Mouse (Mus musculus) small intestine, adult 2 months (tissue): ENCODE results near the gene Map3k15. TPM values are rescaled to one million over a fixed set of nuclear protein-coding genes. Genes with fewer than 3 reads are reported as not detected.

Source experiments
- H3K27ac ChIP-seq: fragments of 200-500 bp; 2 replicates; pipeline ENCODE4 v1.5.1; 2012; ENCODE audit warnings: low read depth, low read length, control low read depth, inconsistent platforms; ENCODE audit not compliant: insufficient read depth
- H3K27me3 ChIP-seq: fragments of 200-500 bp; 2 replicates; pipeline ENCODE4 v1.6.1; 2012; ENCODE audit warnings: mild to moderate bottlenecking, moderate library complexity, low read length, inconsistent platforms; ENCODE audit not compliant: control insufficient read depth, insufficient read depth
- H3K36me3 ChIP-seq: fragments of 200-500 bp; 2 replicates; pipeline ENCODE4 v1.6.1; 2012; ENCODE audit warnings: mild to moderate bottlenecking, low read length, control low read depth, inconsistent platforms; ENCODE audit not compliant: control insufficient read depth, insufficient read depth
- H3K4me1 ChIP-seq: fragments of 200-500 bp; 2 replicates; pipeline ENCODE4 v1.6.1; 2012; ENCODE audit warnings: low read length, inconsistent platforms, mixed read lengths; ENCODE audit not compliant: control insufficient read depth, insufficient read depth, insufficient read length
- H3K4me3 ChIP-seq: fragments of 200-500 bp; 2 replicates; pipeline ENCODE4 v1.5.1; 2012; ENCODE audit warnings: low read depth, mild to moderate bottlenecking, control low read depth, inconsistent platforms, low read length, moderate library complexity
- CTCF ChIP-seq: fragments of 200-500 bp; IDR thresholded peaks from 2 replicates; pipeline ENCODE4 v1.5.1; 2012; ENCODE audit warnings: low read depth, mild to moderate bottlenecking, control low read depth, inconsistent platforms, low read length, moderate library complexity, mixed read lengths; ENCODE audit not compliant: insufficient replicate concordance, insufficient read length; ENCODE audit errors: extremely low read depth
- POLR2A ChIP-seq: fragments of 200-500 bp; IDR thresholded peaks from 2 replicates; pipeline ENCODE4 v1.6.1; 2012; ENCODE audit warnings: low read depth, mild to moderate bottlenecking, control low read depth, inconsistent platforms, low read length, moderate library complexity
- WGBS: fragments of 180-500 bp; shearing (Covaris S2); methylation state at CpG from one replicate; pipeline ENCODE4 v1.1.7; 2018; 5-methylcytosine and 5-hydroxymethylcytosine counted together
- polyA plus RNA-seq: library from polyadenylated mRNA; depleted of rRNA; stranded (reverse); fragments of >200 nt; gene quantifications from 2 replicates; pipeline ENCODE4 v1.2.3, GENCODE M21; 2012; rRNA removed

Gene Map3k15
- 0.11 and 0.35 TPM in 2 replicates for polyA plus RNA-seq

DNA sequence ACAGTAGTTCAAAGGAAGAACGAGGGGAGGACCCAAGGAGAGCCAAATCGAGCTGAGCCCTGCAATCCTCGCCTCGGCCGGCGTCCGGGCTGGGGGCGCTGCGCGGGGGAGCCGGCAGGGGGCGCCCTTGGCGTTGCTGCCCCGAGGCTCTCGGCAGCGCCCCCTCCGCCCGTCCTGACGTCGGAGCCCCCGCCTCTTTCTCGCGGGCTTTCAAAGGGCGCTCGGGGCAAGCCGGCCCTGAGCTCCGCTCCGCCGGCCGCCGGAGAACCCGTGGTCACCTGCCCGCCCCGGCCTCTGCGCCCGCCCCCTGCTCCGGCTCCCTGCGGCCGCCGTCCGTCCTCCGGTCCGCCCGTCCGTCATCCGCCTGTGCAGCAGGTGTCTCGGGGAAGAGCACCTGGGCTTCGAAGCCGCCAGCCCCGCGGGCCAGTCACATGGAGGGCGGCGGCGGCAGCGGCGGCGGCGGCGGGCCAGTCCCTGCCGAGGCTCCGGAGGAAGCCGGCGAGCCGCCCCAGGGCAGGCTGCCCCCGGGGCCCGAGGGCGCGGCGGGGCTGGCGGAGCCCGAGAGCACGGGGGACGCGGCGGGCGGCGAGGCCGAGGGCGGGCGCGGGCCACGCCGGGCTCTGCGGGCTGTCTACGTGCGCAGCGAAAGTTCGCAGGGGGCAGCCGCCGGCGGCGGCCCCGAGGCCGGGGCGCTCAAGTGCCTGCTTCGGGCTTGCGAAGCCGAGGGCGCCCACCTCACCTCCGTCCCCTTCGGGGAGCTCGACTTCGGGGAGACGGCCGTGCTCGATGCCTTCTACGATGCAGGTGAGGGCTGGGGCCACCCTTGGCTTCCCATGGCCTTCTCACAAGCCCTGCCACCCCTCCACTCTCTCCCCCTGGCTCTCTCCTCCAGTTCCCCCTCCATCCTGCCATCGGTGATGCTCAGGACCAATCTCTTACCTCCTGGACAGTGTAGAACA, at the start of gene Map3k15:
TSS of gene Map3k15 (plus strand) at position 432 of the 959 bp plus-strand sequence.
- Histone ChIP-seq H3K36me3 (no peaks in the 10 kb centered on the region), H3K4me1 (0 out of 2 replicates have a peak, but pooled peaks cover 2% of the 10 kb centered on the region), H3K4me3 (peak within 1 kb of the TSS; percentile 62), H3K27ac (no peak within 1 kb of the TSS), H3K27me3 (peaks cover 4% of the 10 kb centered on the region; the same call in 1 of the 2 replicates)
- WGBS, result 30% methylated on average over 93 of the region's 108 CpGs
- TF ChIP-seq POLR2A (no peak), CTCF (peak; percentile 84)

DNA sequence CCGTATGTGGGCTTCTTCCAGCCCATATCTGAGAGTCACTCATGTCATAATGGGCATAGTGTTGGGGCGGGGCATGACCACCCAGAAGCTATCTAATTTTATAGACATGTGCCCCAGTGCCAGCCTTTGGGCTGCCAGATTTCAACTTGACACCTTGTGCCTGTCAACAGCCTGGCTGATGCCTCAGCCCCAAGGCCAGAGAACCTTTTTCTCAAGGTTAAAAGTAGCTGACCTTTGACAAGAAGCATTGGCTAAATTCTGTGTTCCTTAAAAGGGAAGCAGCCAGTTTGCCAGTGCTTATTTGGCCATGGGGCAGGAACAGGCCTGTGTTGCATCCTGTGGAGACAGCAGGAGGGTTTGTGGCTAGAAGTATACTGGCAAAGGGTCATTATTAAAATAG, 45.7 kb upstream of the Map3k15 start:
- H3K4me3 ChIP-seq, result no peak overlapping the region
- no peaks in the 10 kb centered on the region for H3K4me1 ChIP-seq
- no peaks in the 10 kb centered on the region for H3K27me3 ChIP-seq
- TF ChIP-seq POLR2A, result no peak
- no peak for TF ChIP-seq CTCF
- no peak overlapping the region for H3K27ac ChIP-seq
- WGBS, result 87% methylated on average over 2 of the region's 2 CpGs
- no peaks in the 10 kb centered on the region for H3K36me3 ChIP-seq

DNA sequence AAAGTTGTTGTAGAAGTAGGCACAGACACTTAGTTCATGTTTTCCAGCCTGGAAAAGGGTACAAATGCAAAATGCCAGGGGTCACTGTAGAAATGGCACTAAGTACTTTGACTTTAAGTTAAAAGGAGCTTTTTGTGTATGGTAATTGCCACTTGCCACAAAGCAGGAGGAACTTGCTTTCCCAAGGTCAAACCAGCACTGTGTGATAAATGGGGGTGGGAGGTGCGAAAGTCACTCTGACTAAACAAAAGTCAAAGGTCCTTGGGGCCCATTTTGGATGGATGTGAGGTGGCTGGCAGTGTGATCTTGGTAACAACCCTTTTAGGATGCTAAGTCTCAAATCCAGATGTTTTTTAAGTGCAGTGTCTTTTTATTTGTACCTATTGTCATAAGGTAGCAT, 44.6 kb upstream of the Map3k15 start:
- no peak for TF ChIP-seq POLR2A
- no peak for TF ChIP-seq CTCF
- Histone ChIP-seq H3K27me3 (no peaks in the 10 kb centered on the region), H3K4me1 (no peaks in the 10 kb centered on the region), H3K27ac (no peak overlapping the region), H3K4me3 (no peak overlapping the region), H3K36me3 (no peaks in the 10 kb centered on the region)
- 80% methylated on average over 1 of the region's 1 CpGs for WGBS

DNA sequence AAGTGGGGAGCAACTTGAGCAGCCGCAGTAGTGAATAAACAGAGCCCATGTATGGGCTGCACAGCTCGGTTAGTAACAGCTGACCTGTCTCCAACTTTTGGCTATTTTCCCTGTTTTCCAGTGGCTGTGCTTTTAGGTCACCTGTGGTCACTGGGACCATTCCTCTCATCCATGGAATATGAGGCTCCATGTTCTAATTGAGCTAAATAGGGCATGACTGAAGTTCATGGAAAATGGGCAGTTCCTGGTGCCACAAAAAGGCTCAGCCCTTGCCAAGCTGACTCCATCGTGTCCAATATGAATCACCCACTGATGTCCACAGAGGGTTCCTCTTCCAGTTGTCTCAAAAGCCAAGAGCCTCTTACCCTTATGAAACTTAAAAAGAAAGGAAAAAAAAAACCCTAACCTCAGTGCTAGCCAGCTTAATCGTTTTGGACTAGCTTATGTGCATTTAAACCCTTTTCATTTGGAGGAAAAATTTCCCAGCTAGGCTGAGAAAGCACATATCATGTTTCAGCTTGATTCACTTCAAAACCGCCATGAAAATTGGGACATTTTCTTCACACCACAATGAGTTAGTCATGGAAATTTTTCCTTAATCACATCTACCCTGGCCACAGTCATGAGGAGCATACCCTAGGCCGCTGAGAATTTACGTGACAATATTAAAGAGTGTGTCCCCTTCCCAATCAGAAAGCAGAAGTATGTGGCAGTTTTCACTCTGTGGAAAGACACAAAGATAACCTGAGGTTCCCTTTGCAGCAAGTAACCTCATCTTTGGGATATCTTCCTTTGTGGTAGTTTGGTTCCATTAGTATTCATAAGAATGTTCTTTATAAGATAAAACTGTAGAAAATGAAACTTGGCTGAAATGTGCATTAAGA, 34.4 kb upstream of the Map3k15 start:
- Histone ChIP-seq H3K27ac (no peak overlapping the region), H3K4me1 (no peaks in the 10 kb centered on the region), H3K36me3 (no peaks in the 10 kb centered on the region), H3K27me3 (no peaks in the 10 kb centered on the region), H3K4me3 (no peak overlapping the region)
- 70% methylated on average over 7 of the region's 7 CpGs for WGBS
- TF ChIP-seq POLR2A (no peak), CTCF (no peak)

DNA sequence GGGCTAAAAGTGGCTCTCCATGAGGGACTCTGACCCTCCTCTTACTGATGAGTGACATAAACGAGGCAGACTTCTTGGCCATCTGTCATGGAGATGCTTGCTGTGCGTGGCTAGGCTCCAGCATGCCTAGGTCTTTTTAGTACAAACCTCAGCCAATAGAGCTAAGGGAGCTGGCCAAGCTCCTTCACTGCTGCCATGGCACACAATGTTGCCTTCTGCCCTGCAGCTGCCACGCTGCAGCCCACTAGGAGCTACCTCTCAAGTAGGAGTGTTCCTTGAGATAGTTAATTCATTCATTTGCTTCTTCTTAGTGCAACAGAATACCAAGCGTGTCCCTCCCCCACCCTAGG, 33.8 kb upstream of the Map3k15 start:
- H3K27me3 ChIP-seq, result no peaks in the 10 kb centered on the region
- H3K4me3 ChIP-seq, result no peak overlapping the region
- 77% methylated on average over 4 of the region's 4 CpGs for WGBS
- H3K27ac ChIP-seq, result no peak overlapping the region
- H3K4me1 ChIP-seq, result no peaks in the 10 kb centered on the region
- no peak for TF ChIP-seq CTCF
- no peak for TF ChIP-seq POLR2A
- H3K36me3 ChIP-seq, result no peaks in the 10 kb centered on the region

DNA sequence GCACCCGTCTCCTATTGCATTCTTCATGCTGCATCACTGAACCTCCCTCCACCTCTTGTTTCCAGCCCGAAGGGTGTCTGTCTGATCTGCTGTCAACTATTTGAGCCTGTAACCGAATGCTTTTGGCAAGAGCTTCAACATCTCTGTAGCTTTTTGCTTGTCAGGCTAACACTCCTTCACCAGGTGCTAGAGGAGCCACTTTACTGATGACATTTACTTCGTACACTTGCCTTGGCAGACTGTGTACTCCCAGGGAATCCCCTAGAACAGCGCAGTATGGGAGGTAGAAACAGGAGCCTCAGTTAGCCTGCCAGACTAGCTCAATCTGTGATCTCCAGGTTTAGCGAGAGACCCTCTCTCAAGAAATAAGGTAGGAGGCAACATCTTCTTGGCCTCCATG, 32.8 kb upstream of the Map3k15 start:
- no peaks in the 10 kb centered on the region for H3K4me1 ChIP-seq
- 91% methylated on average over 6 of the region's 6 CpGs for WGBS

More for the DNA sequence above, 32.8 kb upstream of the Map3k15 start:
- Histone ChIP-seq H3K27me3 (no peaks in the 10 kb centered on the region), H3K27ac (no peak overlapping the region), H3K36me3 (no peaks in the 10 kb centered on the region), H3K4me3 (no peak overlapping the region)
- TF ChIP-seq CTCF (no peak), POLR2A (no peak)
